Mouse (Mus musculus) stomach, postnatal 0 days (tissue): ENCODE measurements around the gene Prr19. TPM values are rescaled to one million over a fixed set of nuclear protein-coding genes. Genes with fewer than 3 reads are reported as not detected.

Source experiments
- ATAC-seq: fragments of 200-750 bp; cut with Nextera tagmentation; 2 replicates; pipeline ENCODE4 v1.8.0; 2017; ENCODE audit not compliant: low FRiP score, low TSS enrichment
- DNase-seq: peaks from one replicate; pipeline ENCODE4 v3.0.0-alpha.2; 2016; ENCODE audit warnings: low spot score
- H3K27ac ChIP-seq: fragments of 300-500 bp; sonication (generic); replicated peaks from 2 replicates; pipeline ENCODE4 v1.5.1; 2014; ENCODE audit warnings: mild to moderate bottlenecking, control low read depth
- H3K27me3 ChIP-seq: fragments of 300-500 bp; sonication (generic); 2 replicates; pipeline ENCODE4 v1.6.1; 2014; ENCODE audit warnings: low read length; ENCODE audit not compliant: control insufficient read depth, insufficient read depth
- H3K36me3 ChIP-seq: fragments of 300-500 bp; sonication (generic); 2 replicates; pipeline ENCODE4 v1.6.1; 2014; ENCODE audit warnings: low read length, mixed read lengths; ENCODE audit not compliant: control insufficient read depth, insufficient read depth
- H3K4me1 ChIP-seq: fragments of 300-500 bp; sonication (generic); replicated peaks from 2 replicates; pipeline ENCODE4 v1.6.1; 2014; ENCODE audit warnings: antibody characterized with exemption; ENCODE audit not compliant: control insufficient read depth, insufficient read depth
- H3K4me2 ChIP-seq: fragments of 300-500 bp; sonication (generic); replicated peaks from 2 replicates; pipeline ENCODE4 v1.6.1; 2014; ENCODE audit warnings: low read depth, mild to moderate bottlenecking, control low read depth, moderate library complexity
- H3K4me3 ChIP-seq: fragments of 300-500 bp; sonication (generic); 2 replicates; pipeline ENCODE4 v1.5.1; 2014; ENCODE audit warnings: low read depth, low read length, control low read depth
- H3K9ac ChIP-seq: fragments of 300-500 bp; sonication (generic); 2 replicates; pipeline ENCODE4 v1.6.1; 2014; ENCODE audit warnings: mild to moderate bottlenecking, low read length, control low read depth, mixed read lengths
- H3K9me3 ChIP-seq: fragments of 300-500 bp; sonication (generic); 2 replicates; pipeline ENCODE4 v1.6.1; 2016; ENCODE audit warnings: low read length; ENCODE audit not compliant: control insufficient read depth
- CTCF ChIP-seq: IDR thresholded peaks from 2 replicates; pipeline ENCODE4 v1.5.1; 2016; ENCODE audit warnings: antibody characterized with exemption, low read depth, mild to moderate bottlenecking, moderate library complexity
- EP300 ChIP-seq: optimal IDR thresholded peaks from 2 replicates; pipeline ENCODE3; 2016; ENCODE audit warnings: antibody characterized with exemption
- WGBS: fragments of 180-500 bp; shearing (Covaris S2); extraction: QIAGEN DNeasy Blood & Tissue Kit; methylation state at CpG from one replicate; pipeline ENCODE4 v1.1.7; 2014; 5-methylcytosine and 5-hydroxymethylcytosine counted together
- polyA plus RNA-seq: library from polyadenylated mRNA; unstranded; fragments of >200 nt; fragmentation: Nextera tagmentation; extraction: Ambion mirVana; gene quantifications from 2 replicates; pipeline ENCODE4 v1.2.1, GENCODE M21; 2015

The Prr19 gene
- polyA plus RNA-seq, 1 experiment from 2014 or later, result 0.07 TPM

DNA sequence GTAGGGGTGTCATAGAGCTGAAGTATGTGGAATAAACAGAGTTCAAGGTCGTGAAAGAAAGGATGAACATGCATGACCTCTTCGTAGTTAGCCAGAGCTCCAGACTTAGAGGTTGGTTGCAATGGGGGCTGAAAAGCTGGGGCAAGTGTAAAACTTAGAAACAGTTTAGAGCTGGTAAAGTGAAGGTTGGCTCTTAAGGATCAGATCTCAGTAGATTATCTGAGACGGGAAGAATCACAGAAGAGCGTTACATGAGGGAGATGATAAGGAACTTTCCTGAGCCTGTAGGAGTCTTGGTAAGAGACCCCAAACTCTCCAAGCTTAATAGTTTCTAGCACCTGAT, 23.2 kb upstream of the Prr19 start:
- no peak for DNase-seq
- peak overlapping the region; percentile 58 for H3K4me3 ChIP-seq
- TF ChIP-seq CTCF, result no peak
- TF ChIP-seq EP300, result no peak

GRCm38 (mm10) chr7:25278341-25279075, 22.7 kb upstream of the Prr19 start:
- peak; percentile 92 for DNase-seq
- peak; percentile 74 for TF ChIP-seq CTCF
- no peak for TF ChIP-seq EP300
- no peaks in the 10 kb centered on the region for H3K9me3 ChIP-seq
- H3K27me3 ChIP-seq, result no peaks in the 10 kb centered on the region
- ATAC-seq, result peak; percentile 67
- H3K36me3 ChIP-seq, result no peaks in the 10 kb centered on the region
- peak overlapping the region; percentile 98 for H3K27ac ChIP-seq
- H3K4me3 ChIP-seq, result peak overlapping the region; percentile 58
- H3K9ac ChIP-seq, result peak overlapping the region; percentile 76
- 0% methylated on average over 54 of the region's 60 CpGs for WGBS
- peak overlapping the region; percentile 88 for H3K4me2 ChIP-seq
- H3K4me1 ChIP-seq, result peaks cover 13% of the 10 kb centered on the region

More for the DNA sequence above, 23.2 kb upstream of the Prr19 start:
- Histone ChIP-seq H3K27me3 (no peaks in the 10 kb centered on the region), H3K9me3 (no peaks in the 10 kb centered on the region), H3K36me3 (no peaks in the 10 kb centered on the region; the same call in 1 of the 2 replicates), H3K27ac (peak overlapping the region; percentile 98), H3K4me1 (peaks cover 12% of the 10 kb centered on the region), H3K9ac (no peak overlapping the region; the same call in 1 of the 2 replicates), H3K4me2 (peak overlapping the region; percentile 88)
- no peak for ATAC-seq
- 4% methylated on average over 4 of the region's 4 CpGs for WGBS

DNA sequence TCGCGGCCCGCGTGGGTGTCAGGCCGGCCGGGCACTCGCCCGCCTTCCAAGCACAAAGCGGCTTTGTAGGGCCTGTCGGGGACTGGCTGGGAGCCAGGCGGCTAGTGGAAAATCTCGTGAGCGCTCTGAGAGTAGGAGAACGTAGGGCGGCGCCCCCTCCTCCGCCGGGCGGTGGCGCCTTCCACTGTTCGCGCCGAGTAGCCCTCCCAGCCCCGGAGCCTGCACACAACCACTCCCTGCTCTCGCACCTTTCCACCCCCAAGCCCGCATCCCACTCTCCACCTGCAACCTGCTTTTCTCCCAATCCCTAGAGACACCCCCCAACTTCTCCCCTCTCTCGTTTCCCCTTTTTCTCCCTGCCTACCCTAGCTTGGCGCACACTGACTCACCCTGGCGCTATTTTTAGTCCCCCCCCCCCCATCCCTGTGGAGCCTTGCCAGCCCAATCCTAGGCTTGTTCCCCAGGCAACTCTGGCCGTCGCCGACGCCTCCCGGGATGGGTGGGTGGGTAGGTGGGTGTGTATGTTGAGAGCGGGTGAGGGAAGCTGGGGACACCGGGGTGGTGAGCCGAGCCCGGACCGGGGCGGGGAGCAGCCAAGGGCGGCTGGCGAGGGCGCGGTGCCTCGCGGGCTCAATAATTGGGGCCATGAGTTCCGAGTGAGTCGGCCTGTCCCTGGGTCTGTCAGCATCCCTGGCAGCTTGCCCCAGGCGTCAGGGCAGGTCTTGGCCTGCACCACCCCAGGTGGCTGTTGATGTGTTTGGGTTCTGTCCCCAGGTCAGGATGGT, 21.9 kb upstream of the Prr19 start:
- DNase-seq (peak; percentile 89), ATAC-seq (peak; percentile 41)
- TF ChIP-seq CTCF (peak; percentile 57), EP300 (peak; percentile 68)
- Histone ChIP-seq H3K4me3 (peak overlapping the region; percentile 58), H3K4me2 (peak overlapping the region; percentile 88), H3K27me3 (no peaks in the 10 kb centered on the region), H3K9me3 (no peaks in the 10 kb centered on the region), H3K4me1 (peaks cover 21% of the 10 kb centered on the region), H3K9ac (peak overlapping the region; percentile 76), H3K27ac (peak overlapping the region; percentile 98), H3K36me3 (no peaks in the 10 kb centered on the region)
- WGBS, result under 1% methylated on average over 36 of the region's 49 CpGs

GRCm38 (mm10) chr7:25279861-25280791, 21.1 kb upstream of the Prr19 start:
- Histone ChIP-seq H3K27ac (peak overlapping the region; percentile 98), H3K36me3 (peaks cover 5% of the 10 kb centered on the region; the same call in 1 of the 2 replicates), H3K9me3 (no peaks in the 10 kb centered on the region), H3K9ac (peak overlapping the region; percentile 76), H3K4me2 (peak overlapping the region; percentile 88), H3K4me3 (peak overlapping the region; percentile 58), H3K27me3 (no peaks in the 10 kb centered on the region), H3K4me1 (peaks cover 22% of the 10 kb centered on the region)
- WGBS, result under 1% methylated on average over 6 of the region's 6 CpGs
- DNase-seq (peak; percentile 68), ATAC-seq (peak; percentile 12; the same call in 1 of the 2 replicates)
- TF ChIP-seq CTCF, result peak; percentile 8; the same call in 1 of the 2 replicates
- no peak for TF ChIP-seq EP300

DNA sequence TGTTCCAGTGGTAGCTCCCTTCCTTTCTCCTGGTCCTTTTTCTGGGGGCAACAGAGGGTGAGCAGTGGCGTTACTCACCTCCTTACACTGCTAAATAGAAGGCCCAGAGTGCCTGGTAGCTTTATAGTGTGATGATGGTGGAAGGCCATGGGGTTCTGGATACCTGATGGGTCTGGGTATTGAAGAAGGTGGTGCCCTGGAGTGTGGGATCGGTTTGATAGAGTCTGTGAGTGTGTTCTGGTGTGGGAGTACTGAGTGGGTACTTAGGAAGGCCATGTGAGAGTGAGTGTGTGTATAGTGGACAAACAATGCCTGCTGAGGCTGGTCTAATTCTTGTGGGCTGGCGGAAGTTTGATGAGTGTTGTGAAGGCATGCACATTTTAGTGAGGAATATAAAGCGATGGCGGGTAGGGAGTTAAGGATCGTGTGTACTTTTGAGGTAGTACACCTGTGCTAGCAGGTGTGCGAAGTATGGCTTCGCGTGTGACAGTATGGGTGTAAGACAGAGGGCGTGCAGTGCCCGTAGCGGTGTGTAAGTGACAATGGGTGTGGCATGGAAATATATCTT, 20.0 kb upstream of the Prr19 start:
- H3K27me3 ChIP-seq, result no peaks in the 10 kb centered on the region
- H3K4me2 ChIP-seq, result peak overlapping the region; percentile 88
- peaks cover 22% of the 10 kb centered on the region for H3K4me1 ChIP-seq
- DNase-seq (no peak), ATAC-seq (peak; percentile 3; the same call in 1 of the 2 replicates)
- H3K4me3 ChIP-seq, result peak overlapping the region; percentile 71
- WGBS, result 7% methylated on average over 12 of the region's 12 CpGs
- peak overlapping the region; percentile 38; the same call in 1 of the 2 replicates for H3K9ac ChIP-seq
- H3K36me3 ChIP-seq, result peaks cover 14% of the 10 kb centered on the region
- TF ChIP-seq EP300, result no peak
- TF ChIP-seq CTCF, result no peak
- peak overlapping the region; percentile 98 for H3K27ac ChIP-seq
- H3K9me3 ChIP-seq, result no peaks in the 10 kb centered on the region
